Mouse (Mus musculus): ENCODE measurements around the gene Nsa2. TPM values are rescaled to one million over a fixed set of nuclear protein-coding genes. Genes with fewer than 3 reads are reported as not detected.

The Nsa2 gene
- polyA plus RNA-seq, 1 experiment from 2014 or later = 33.0 TPM

GRCm38 (mm10) chr13:97080201-97080600 lies 57.5 kb downstream of the Nsa2 start:
- no peaks in the 10 kb centered on the region for H3K36me3 ChIP-seq (replicated peaks)

More at GRCm38 (mm10) chr13:97080201-97080600, 57.5 kb downstream of the Nsa2 start:
- no peaks in the 10 kb centered on the region for H3K27me3 ChIP-seq (replicated peaks)
- no peak for ATAC-seq (replicated peaks)
- no peaks in the 10 kb centered on the region for H3K4me1 ChIP-seq
- no peak overlapping the region for H3K27ac ChIP-seq
- WGBS = 78% methylated on average over 2 of the region's 2 CpGs
- H3K9me3 ChIP-seq = no peaks in the 10 kb centered on the region
- H3K9ac ChIP-seq = no peak overlapping the region
- no peak overlapping the region for H3K4me3 ChIP-seq
- no peak overlapping the region for H3K4me2 ChIP-seq

Other genes with a start within 250 kb of the Nsa2 start
- 0.08 and 0.14 TPM in 2 replicates for gene Gcnt4, start 213.2 kb downstream of the Nsa2 start, polyA plus RNA-seq (2015; fragmentation: Nextera tagmentation; extraction: Ambion mirVana)
- not detected in 2 replicates for gene 1700029F12Rik, start 103.6 kb downstream of the Nsa2 start, polyA plus RNA-seq (2015; fragmentation: Nextera tagmentation; extraction: Ambion mirVana)
- 27.2 and 31.7 TPM in 2 replicates for gene Fam169a, start 70.7 kb downstream of the Nsa2 start, polyA plus RNA-seq (2015; fragmentation: Nextera tagmentation; extraction: Ambion mirVana)
- 0.64 and 0.77 TPM in 2 replicates for gene Gm6169, start 38.7 kb downstream of the Nsa2 start, polyA plus RNA-seq (2015; fragmentation: Nextera tagmentation; extraction: Ambion mirVana)
- 31.4 and 36.4 TPM in 2 replicates for gene Gfm2, start within 50 bp of the Nsa2 start, polyA plus RNA-seq (2015; fragmentation: Nextera tagmentation; extraction: Ambion mirVana)
- 35.8 and 43.1 TPM in 2 replicates for gene Hexb, start 60.4 kb upstream of the Nsa2 start, polyA plus RNA-seq (2015; fragmentation: Nextera tagmentation; extraction: Ambion mirVana)
- 76.1 and 81.9 TPM in 2 replicates for gene Enc1, start 103.2 kb upstream of the Nsa2 start, polyA plus RNA-seq (2015; fragmentation: Nextera tagmentation; extraction: Ambion mirVana)